Mouse (Mus musculus) hindbrain, embryonic 12.5 days (tissue): ENCODE results near the gene Galns. TPM values are rescaled to one million over a fixed set of nuclear protein-coding genes. Genes with fewer than 3 reads are reported as not detected.
A peak's percentile ranks its signal among the peaks of the same experiment; 100 is the strongest.

Experiments
- ATAC-seq: fragments of 200-750 bp; cut with Nextera tagmentation; 2 replicates; pipeline ENCODE4 v1.8.0; 2017; ENCODE audit warnings: moderate TSS enrichment; ENCODE audit not compliant: low FRiP score
- H3K27ac ChIP-seq: fragments of 300-500 bp; sonication (generic); 2 replicates; pipeline ENCODE4 v1.5.1; 2016; ENCODE audit warnings: mild to moderate bottlenecking
- H3K27me3 ChIP-seq: fragments of 300-500 bp; sonication (generic); 2 replicates; pipeline ENCODE4 v1.6.1; 2016; ENCODE audit warnings: mild to moderate bottlenecking
- H3K36me3 ChIP-seq: fragments of 300-500 bp; sonication (generic); 2 replicates; pipeline ENCODE4 v1.6.1; 2016; ENCODE audit warnings: mild to moderate bottlenecking
- H3K4me1 ChIP-seq: fragments of 300-500 bp; sonication (generic); 2 replicates; pipeline ENCODE4 v1.6.1; 2016
- H3K4me2 ChIP-seq: fragments of 300-500 bp; sonication (generic); replicated peaks from 2 replicates; pipeline ENCODE4 v1.6.1; 2016; ENCODE audit warnings: mild to moderate bottlenecking
- H3K4me3 ChIP-seq: fragments of 300-500 bp; sonication (generic); 2 replicates; pipeline ENCODE4 v1.5.1; 2016; ENCODE audit warnings: mild to moderate bottlenecking
- H3K9ac ChIP-seq: fragments of 300-500 bp; sonication (generic); 2 replicates; pipeline ENCODE4 v1.6.1; 2016; ENCODE audit warnings: mild to moderate bottlenecking, moderate library complexity
- H3K9me3 ChIP-seq: fragments of 300-500 bp; sonication (generic); replicated peaks from 2 replicates; pipeline ENCODE4 v1.6.1; 2016; ENCODE audit warnings: mild to moderate bottlenecking
- WGBS: fragments of 180-500 bp; shearing (Covaris S2); methylation state at CpG from one replicate; pipeline ENCODE4 v1.1.7; 2016; 5-methylcytosine and 5-hydroxymethylcytosine counted together
- polyA plus RNA-seq: library from polyadenylated mRNA; unstranded; fragments of >200 nt; fragmentation: Nextera tagmentation; extraction: Ambion mirVana; gene quantifications from 2 replicates; pipeline ENCODE4 v1.2.1, GENCODE M21; 2016

Galns gene
- polyA plus RNA-seq, 1 experiment from 2014 or later, result 6.3 TPM

- no peak overlapping the region for H3K4me2 ChIP-seq
- ATAC-seq, result no peak
- no peak overlapping the region for H3K9ac ChIP-seq
- no peaks in the 10 kb centered on the region for H3K36me3 ChIP-seq
- H3K27me3 ChIP-seq, result no peaks in the 10 kb centered on the region
- H3K9me3 ChIP-seq, result no peaks in the 10 kb centered on the region
- WGBS, result 49% methylated on average over 10 of the region's 10 CpGs
- H3K27ac ChIP-seq, result no peak overlapping the region
- H3K4me1 ChIP-seq, result peaks cover 17% of the 10 kb centered on the region; the same call in 1 of the 2 replicates
- H3K4me3 ChIP-seq, result no peak overlapping the region
Observed at GRCm38 (mm10) chr8:122557248-122558038, 53.8 kb downstream of the Galns start.

- Histone ChIP-seq H3K4me1 (peaks cover 19% of the 10 kb centered on the region; the same call in 1 of the 2 replicates), H3K9ac (no peak overlapping the region), H3K27ac (no peak overlapping the region), H3K4me2 (no peak overlapping the region), H3K27me3 (peaks cover 9% of the 10 kb centered on the region), H3K4me3 (no peak overlapping the region), H3K9me3 (no peaks in the 10 kb centered on the region), H3K36me3 (no peaks in the 10 kb centered on the region)
- WGBS, result 74% methylated on average over 12 of the region's 12 CpGs
- ATAC-seq, result no peak
Observed at GRCm38 (mm10) chr8:122556030-122557009, 54.9 kb downstream of the Galns start.

- Histone ChIP-seq H3K4me1 (peaks cover 34% of the 10 kb centered on the region), H3K4me3 (no peak overlapping the region), H3K27ac (no peak overlapping the region), H3K27me3 (peaks cover 24% of the 10 kb centered on the region), H3K9me3 (no peaks in the 10 kb centered on the region), H3K4me2 (no peak overlapping the region), H3K9ac (no peak overlapping the region), H3K36me3 (no peaks in the 10 kb centered on the region)
- 89% methylated on average over 6 of the region's 6 CpGs for WGBS
- no peak for ATAC-seq
Observed at GRCm38 (mm10) chr8:122554786-122555185, 56.5 kb downstream of the Galns start.

- Histone ChIP-seq H3K9me3 (no peaks in the 10 kb centered on the region), H3K36me3 (no peaks in the 10 kb centered on the region), H3K27me3 (peaks cover 34% of the 10 kb centered on the region), H3K4me1 (peaks cover 28% of the 10 kb centered on the region), H3K9ac (peak within 1 kb of the TSS; percentile 64), H3K27ac (peak within 1 kb of the TSS; percentile 66; the same call in 1 of the 2 replicates), H3K4me3 (peak within 1 kb of the TSS; percentile 55), H3K4me2 (peak within 1 kb of the TSS; percentile 92)
- peak; percentile 47; the same call in 1 of the 2 replicates for ATAC-seq
- WGBS, result 12% methylated on average over 56 of the region's 56 CpGs
Observed at GRCm38 (mm10) chr8:122551265-122552051, 59.8 kb downstream of the Galns start, which contains the start of gene Piezo1. Gene Piezo1 (minus strand): TSS chr8:122551329.

- no peak for ATAC-seq
- Histone ChIP-seq H3K9me3 (no peaks in the 10 kb centered on the region), H3K9ac (peak overlapping the region; percentile 64), H3K4me1 (peaks cover 27% of the 10 kb centered on the region), H3K27me3 (peaks cover 34% of the 10 kb centered on the region), H3K27ac (peak overlapping the region; percentile 66; the same call in 1 of the 2 replicates), H3K4me3 (peak overlapping the region; percentile 55), H3K36me3 (no peaks in the 10 kb centered on the region), H3K4me2 (peak overlapping the region; percentile 92)
- under 1% methylated on average over 43 of the region's 43 CpGs for WGBS
Observed at GRCm38 (mm10) chr8:122550995-122551264, 60.3 kb downstream of the Galns start.

GRCm38 (mm10) chr8:122550234-122550994 is 60.8 kb downstream of the Galns start:
- peak overlapping the region; percentile 92 for H3K4me2 ChIP-seq
- H3K9ac ChIP-seq, result peak overlapping the region; percentile 64
- no peaks in the 10 kb centered on the region for H3K36me3 ChIP-seq
- peak; percentile 62 for ATAC-seq
- H3K9me3 ChIP-seq, result no peaks in the 10 kb centered on the region
- 4% methylated on average over 49 of the region's 52 CpGs for WGBS
- peak overlapping the region; percentile 55 for H3K4me3 ChIP-seq
- H3K27ac ChIP-seq, result peak overlapping the region; percentile 66; the same call in 1 of the 2 replicates
- H3K4me1 ChIP-seq, result peaks cover 27% of the 10 kb centered on the region
- H3K27me3 ChIP-seq, result peaks cover 34% of the 10 kb centered on the region

- Histone ChIP-seq H3K9me3 (no peaks in the 10 kb centered on the region), H3K27me3 (peaks cover 34% of the 10 kb centered on the region), H3K36me3 (no peaks in the 10 kb centered on the region), H3K27ac (no peak overlapping the region), H3K4me3 (no peak overlapping the region), H3K4me1 (peaks cover 27% of the 10 kb centered on the region), H3K4me2 (no peak overlapping the region), H3K9ac (no peak overlapping the region)
- ATAC-seq, result no peak
- 86% methylated on average over 3 of the region's 3 CpGs for WGBS
Observed at GRCm38 (mm10) chr8:122548891-122549439, 62.3 kb downstream of the Galns start.

- Histone ChIP-seq H3K4me2 (peak overlapping the region; percentile 11; the same call in 1 of the 2 replicates), H3K9ac (no peak overlapping the region), H3K27ac (0 out of 2 replicates have a peak overlapping the region, but pooled peaks have one; percentile 8), H3K4me1 (peaks cover 27% of the 10 kb centered on the region), H3K36me3 (no peaks in the 10 kb centered on the region), H3K27me3 (peaks cover 34% of the 10 kb centered on the region), H3K9me3 (no peaks in the 10 kb centered on the region), H3K4me3 (no peak overlapping the region)
- no peak for ATAC-seq
- WGBS, result 74% methylated on average over 13 of the region's 13 CpGs
Observed at GRCm38 (mm10) chr8:122548331-122548730, 62.9 kb downstream of the Galns start.

DNA sequence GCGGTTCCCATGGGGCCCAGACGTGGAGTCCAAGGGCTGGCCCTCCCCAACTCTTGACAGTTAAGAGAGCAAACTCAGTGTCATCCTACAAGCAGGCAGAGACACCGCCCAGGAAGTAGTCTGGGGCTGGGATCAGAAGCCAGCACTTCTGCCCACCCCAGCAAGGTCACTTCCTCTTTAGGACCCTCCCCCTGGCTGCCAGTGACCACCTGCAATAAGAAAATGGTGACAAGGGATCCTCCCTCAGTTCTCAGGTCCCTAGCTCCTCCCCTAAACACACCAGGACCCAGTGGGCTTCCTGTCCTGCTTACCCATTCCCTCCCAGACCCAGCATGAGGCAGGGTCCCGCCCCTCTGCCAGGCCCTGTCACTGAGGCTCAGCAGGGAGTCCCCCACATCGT is 63.4 kb downstream of the Galns start:
- Histone ChIP-seq H3K27ac (0 out of 2 replicates have a peak overlapping the region, but pooled peaks have one; percentile 8), H3K9ac (no peak overlapping the region), H3K9me3 (no peaks in the 10 kb centered on the region), H3K36me3 (no peaks in the 10 kb centered on the region), H3K4me1 (peaks cover 27% of the 10 kb centered on the region), H3K27me3 (peaks cover 34% of the 10 kb centered on the region), H3K4me2 (peak overlapping the region; percentile 11; the same call in 1 of the 2 replicates), H3K4me3 (no peak overlapping the region)
- ATAC-seq, result no peak
- 29% methylated on average over 5 of the region's 5 CpGs for WGBS

DNA sequence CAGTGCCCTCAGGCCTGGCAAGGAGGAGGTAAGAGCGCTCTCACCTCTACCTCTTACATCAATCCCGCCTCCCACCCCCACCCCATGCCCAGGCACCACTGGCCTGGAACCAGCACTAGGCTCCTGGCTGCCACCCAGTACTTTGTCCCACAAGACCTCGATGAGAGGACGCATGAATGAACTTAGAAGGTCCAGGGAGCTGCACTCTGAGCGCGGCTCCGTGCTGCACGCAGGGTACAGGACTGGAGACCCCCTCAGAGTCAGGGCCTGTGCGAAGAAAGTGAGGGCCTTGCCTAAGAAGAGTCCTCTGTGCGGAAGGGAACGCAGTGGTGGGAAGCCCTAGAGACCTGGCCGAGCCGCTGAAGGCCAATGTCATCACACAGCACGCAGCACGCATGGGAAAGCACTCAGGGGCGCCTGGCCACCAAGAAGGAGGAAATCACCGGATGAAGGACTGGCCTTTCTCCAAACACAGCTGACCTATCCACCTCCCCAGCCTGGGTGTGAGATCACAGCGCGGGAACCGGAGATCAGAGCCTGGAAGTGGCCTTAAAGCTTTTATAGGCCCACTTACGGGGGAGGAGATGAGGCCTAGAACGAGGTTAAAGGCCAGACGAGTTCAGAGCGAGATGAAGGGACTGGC is 64.3 kb downstream of the Galns start:
- no peak overlapping the region for H3K9ac ChIP-seq
- peak overlapping the region; percentile 1; the same call in 1 of the 2 replicates for H3K4me2 ChIP-seq

More for the DNA sequence above, 64.3 kb downstream of the Galns start:
- Histone ChIP-seq H3K9me3 (no peaks in the 10 kb centered on the region), H3K36me3 (no peaks in the 10 kb centered on the region), H3K27ac (0 out of 2 replicates have a peak overlapping the region, but pooled peaks have one; percentile 24), H3K4me1 (peaks cover 27% of the 10 kb centered on the region), H3K27me3 (peaks cover 31% of the 10 kb centered on the region), H3K4me3 (no peak overlapping the region)
- 68% methylated on average over 24 of the region's 24 CpGs for whole genome bisulfite sequencing
- no peak for ATAC-seq
